Mouse (Mus musculus) limb, embryonic 10.5 days (tissue): Measurements from ENCODE around the gene Gldn. TPM values are rescaled to one million over a fixed set of nuclear protein-coding genes. Genes with fewer than 3 reads are reported as not detected.

Experiments used
- DNase-seq: peaks from one replicate; pipeline ENCODE4 v3.0.0-alpha.2; 2017; ENCODE audit warnings: low spot score
- H3K27ac ChIP-seq: fragments of 300-500 bp; sonication (generic); 2 replicates; pipeline ENCODE4 v1.5.1; 2016; ENCODE audit warnings: mild to moderate bottlenecking
- H3K27me3 ChIP-seq: fragments of 300-500 bp; sonication (generic); 2 replicates; pipeline ENCODE4 v1.6.1; 2016; ENCODE audit warnings: low read depth, mild to moderate bottlenecking; ENCODE audit not compliant: poor library complexity, severe bottlenecking
- H3K36me3 ChIP-seq: fragments of 300-500 bp; sonication (generic); 2 replicates; pipeline ENCODE4 v1.6.1; 2016; ENCODE audit warnings: mild to moderate bottlenecking, moderate library complexity
- H3K4me1 ChIP-seq: fragments of 300-500 bp; sonication (generic); 2 replicates; pipeline ENCODE4 v1.6.1; 2016
- H3K4me3 ChIP-seq: fragments of 300-500 bp; sonication (generic); 2 replicates; pipeline ENCODE4 v1.5.1; 2016; ENCODE audit warnings: mild to moderate bottlenecking, moderate library complexity
- H3K9me3 ChIP-seq: fragments of 300-500 bp; sonication (generic); replicated peaks from 2 replicates; pipeline ENCODE4 v1.6.1; 2016; ENCODE audit warnings: mild to moderate bottlenecking
- WGBS: fragments of 180-500 bp; shearing (Covaris S2); methylation state at CpG from one replicate; pipeline ENCODE4 v1.1.7; 2016; 5-methylcytosine and 5-hydroxymethylcytosine counted together
- polyA plus RNA-seq: library from polyadenylated mRNA; unstranded; fragments of >200 nt; fragmentation: Nextera tagmentation; extraction: Ambion mirVana; gene quantifications from 2 replicates; pipeline ENCODE4 v1.2.1, GENCODE M21; 2016

Gene Gldn
- 0.30 and 0.35 TPM in 2 replicates for polyA plus RNA-seq

DNA sequence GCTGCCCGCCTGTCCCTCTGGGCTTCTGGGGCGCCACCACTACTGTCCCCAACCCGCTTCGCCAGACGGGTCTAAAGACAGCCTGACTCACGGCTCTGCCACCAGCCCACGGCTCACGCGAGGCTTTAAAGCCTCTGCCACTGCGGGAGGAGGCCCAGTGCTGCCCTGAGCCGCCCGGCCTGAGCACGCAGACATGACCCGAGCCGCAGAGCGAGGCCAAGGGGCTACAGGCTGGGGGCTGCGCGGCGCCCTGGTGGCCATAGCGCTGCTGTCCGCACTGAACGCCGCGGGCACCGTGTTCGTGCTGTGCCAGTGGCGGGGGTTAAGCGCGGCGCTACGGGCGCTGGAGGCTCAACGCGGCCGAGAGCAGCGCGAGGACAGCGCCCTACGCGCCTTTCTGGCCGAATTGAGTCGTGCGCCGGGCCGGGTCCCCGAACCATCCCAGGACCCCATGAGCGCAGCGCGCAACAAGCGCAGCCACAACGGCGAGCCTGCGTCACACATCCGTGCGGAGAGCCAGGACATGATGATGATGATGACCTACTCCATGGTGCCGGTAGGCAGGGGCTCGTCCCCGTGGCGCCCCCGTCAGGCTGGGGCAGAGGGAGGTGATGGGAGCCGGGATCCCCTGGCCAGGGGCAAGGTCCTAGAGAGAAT lies at the start of gene Gldn:
Gldn (plus strand) TSS at position 156 of the 657 bp plus-strand sequence.
- H3K4me3 ChIP-seq: peak within 1 kb of the TSS; percentile 56
- H3K36me3 ChIP-seq: no peaks in the 10 kb centered on the region
- H3K27me3 ChIP-seq: peaks cover 36% of the 10 kb centered on the region
- peaks cover 22% of the 10 kb centered on the region for H3K4me1 ChIP-seq
- peak within 1 kb of the TSS; percentile 80 for H3K27ac ChIP-seq
- peak; percentile 65 for DNase-seq
- no peaks in the 10 kb centered on the region for H3K9me3 ChIP-seq
- 3% methylated on average over 53 of the region's 61 CpGs for WGBS

DNA sequence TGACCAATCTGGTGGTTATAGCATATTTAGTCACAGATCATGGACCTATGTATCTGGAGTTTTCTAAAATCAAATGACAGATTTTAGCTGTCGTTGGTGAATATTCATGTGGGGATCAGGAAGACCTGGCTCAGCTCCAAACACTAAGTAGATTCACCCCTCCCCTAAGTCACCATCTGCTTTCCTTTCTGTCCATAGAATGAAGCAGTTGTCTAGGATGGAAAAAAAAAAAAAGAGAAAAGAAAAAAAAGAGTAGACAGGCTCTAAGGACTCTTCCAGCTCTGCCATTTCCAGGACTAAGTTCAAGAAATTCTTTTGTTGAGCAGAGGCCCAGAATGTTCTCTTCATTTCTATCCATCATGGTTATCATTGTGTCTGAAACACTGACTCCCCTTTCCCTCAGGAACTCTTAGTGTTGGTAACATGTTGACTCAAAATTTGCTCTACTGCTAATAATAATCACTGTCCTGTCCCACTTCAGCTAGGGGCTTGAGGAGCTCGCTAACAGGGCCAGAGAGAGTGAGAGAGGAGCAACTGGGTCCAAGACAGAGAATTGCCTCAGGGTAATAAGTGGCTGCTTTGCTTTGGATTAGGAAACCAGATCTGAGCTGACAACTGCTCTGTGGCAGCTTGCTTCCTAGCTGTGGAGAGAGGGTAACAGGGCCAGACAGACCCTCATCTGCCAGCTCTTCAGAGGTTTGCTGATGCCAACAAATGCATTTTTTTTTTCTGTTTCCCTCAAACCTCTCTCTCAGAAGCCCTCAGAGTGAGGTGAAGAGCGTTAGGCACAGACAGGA lies 41.2 kb upstream of the Gldn start:
- WGBS: 74% methylated on average over 3 of the region's 3 CpGs
- DNase-seq: no peak
- H3K9me3 ChIP-seq: no peaks in the 10 kb centered on the region
- no peaks in the 10 kb centered on the region for H3K27me3 ChIP-seq
- H3K27ac ChIP-seq: no peak overlapping the region
- no peaks in the 10 kb centered on the region for H3K36me3 ChIP-seq
- 0 out of 2 replicates have a peak, but pooled peaks cover 3% of the 10 kb centered on the region for H3K4me1 ChIP-seq
- no peak overlapping the region for H3K4me3 ChIP-seq

DNA sequence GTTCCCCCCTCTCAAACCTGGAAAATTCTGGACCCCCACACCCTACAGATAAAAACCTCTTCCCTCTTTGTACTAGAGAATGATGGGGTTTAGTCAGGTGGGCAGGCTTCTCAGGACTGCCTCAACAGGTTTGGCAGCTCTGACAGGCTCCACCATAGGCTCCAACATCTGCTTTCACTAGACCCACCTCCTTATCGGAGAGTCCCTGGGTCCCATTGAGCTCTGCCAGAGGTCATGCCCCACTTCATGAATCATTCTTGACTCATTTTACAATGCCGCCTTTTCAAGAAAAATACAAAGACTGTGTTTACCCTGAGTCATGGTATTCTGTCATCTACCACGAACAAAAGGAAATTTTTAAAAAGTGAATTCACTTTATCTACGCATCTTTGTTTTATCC lies 21.5 kb upstream of the Gldn start:
- Histone ChIP-seq H3K4me3 (no peak overlapping the region), H3K4me1 (peaks cover 4% of the 10 kb centered on the region; the same call in 1 of the 2 replicates), H3K27me3 (no peaks in the 10 kb centered on the region), H3K36me3 (no peaks in the 10 kb centered on the region), H3K9me3 (no peaks in the 10 kb centered on the region), H3K27ac (no peak overlapping the region)
- no peak for DNase-seq
- 63% methylated on average over 4 of the region's 4 CpGs for WGBS

DNA sequence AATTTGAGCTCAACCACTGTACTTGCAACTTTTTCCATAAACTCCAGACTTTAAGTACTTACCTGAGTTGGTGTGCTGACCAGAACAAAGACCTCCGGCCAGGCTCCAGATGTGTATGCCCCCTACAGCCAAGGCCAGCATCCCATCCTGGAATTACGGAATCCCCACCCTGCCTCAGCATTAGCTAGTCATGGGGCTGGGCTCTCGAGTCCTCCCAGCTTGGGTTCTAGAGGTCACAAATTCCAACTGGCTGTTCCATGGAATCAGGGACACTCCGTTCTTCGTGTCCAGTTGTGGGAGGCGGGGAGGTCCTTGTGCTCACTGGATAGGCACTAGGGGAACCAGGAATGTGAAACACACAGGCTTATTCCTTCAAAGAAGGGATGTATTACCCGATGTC lies 18.3 kb upstream of the Gldn start, which contains the start of gene Cyp19a1:
Cyp19a1 (minus strand) TSS at position 101 of the 400 bp plus-strand sequence.
- no peak within 1 kb of the TSS for H3K4me3 ChIP-seq
- H3K27me3 ChIP-seq: no peaks in the 10 kb centered on the region
- DNase-seq: no peak
- no peaks in the 10 kb centered on the region for H3K9me3 ChIP-seq
- no peak within 1 kb of the TSS for H3K27ac ChIP-seq
- H3K36me3 ChIP-seq: no peaks in the 10 kb centered on the region
- H3K4me1 ChIP-seq: peaks cover 4% of the 10 kb centered on the region; the same call in 1 of the 2 replicates
- WGBS: 90% methylated on average over 7 of the region's 7 CpGs

DNA sequence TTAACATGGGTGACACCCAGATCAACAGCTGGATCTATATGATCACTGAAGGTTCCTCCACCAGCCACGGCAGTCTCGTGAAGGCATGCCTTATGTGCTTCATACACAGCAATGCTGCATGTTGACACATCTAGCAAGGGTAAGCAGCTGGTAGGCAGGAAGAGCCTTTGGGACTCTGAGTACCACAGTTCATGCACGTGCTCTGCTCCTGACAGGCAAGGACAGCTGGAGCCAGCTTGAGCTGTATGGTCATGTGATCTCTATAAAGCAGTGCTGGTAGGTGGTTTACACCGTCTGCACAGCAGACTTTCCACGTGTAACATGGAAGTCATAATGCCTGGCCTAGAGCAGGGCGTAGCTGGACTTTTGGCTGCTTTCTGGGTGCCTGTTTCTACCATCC lies 16.3 kb upstream of the Gldn start:
- no peak overlapping the region for H3K4me3 ChIP-seq
- H3K9me3 ChIP-seq: no peaks in the 10 kb centered on the region
- no peaks in the 10 kb centered on the region for H3K36me3 ChIP-seq
- no peaks in the 10 kb centered on the region for H3K27me3 ChIP-seq
- DNase-seq: no peak
- 86% methylated on average over 6 of the region's 6 CpGs for WGBS
- H3K4me1 ChIP-seq: no peaks in the 10 kb centered on the region
- no peak overlapping the region for H3K27ac ChIP-seq

GRCm38 (mm10) chr9:54270889-54271288 lies 15.4 kb upstream of the Gldn start:
- no peaks in the 10 kb centered on the region for H3K9me3 ChIP-seq
- H3K4me3 ChIP-seq: no peak overlapping the region
- peak; percentile 61 for DNase-seq
- 40% methylated on average over 5 of the region's 5 CpGs for WGBS
- H3K27me3 ChIP-seq: no peaks in the 10 kb centered on the region
- no peaks in the 10 kb centered on the region for H3K36me3 ChIP-seq
- H3K27ac ChIP-seq: no peak overlapping the region
- no peaks in the 10 kb centered on the region for H3K4me1 ChIP-seq

DNA sequence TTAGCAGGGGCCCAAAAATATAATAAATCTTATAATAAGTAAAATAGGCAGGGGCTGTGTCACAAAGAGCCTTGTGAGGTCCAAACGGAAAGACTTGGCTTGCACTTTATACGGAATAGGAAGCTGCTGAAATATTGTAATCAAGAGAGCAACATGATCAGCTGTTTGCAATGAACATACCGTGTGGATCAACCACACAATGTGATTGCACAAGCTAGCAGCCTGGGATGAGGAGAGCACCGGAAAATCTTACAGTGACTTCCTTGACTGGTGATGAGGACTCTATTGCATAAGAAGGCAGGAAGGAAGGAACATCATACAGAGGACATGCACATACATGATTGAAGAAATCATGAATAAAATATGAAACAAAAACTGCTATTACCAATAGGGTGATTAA lies 11.0 kb upstream of the Gldn start:
- WGBS: 94% methylated on average over 4 of the region's 4 CpGs
- H3K36me3 ChIP-seq: no peaks in the 10 kb centered on the region
- H3K4me3 ChIP-seq: no peak overlapping the region
- DNase-seq: no peak
- no peak overlapping the region for H3K27ac ChIP-seq
- H3K27me3 ChIP-seq: no peaks in the 10 kb centered on the region
- H3K4me1 ChIP-seq: no peaks in the 10 kb centered on the region
- no peaks in the 10 kb centered on the region for H3K9me3 ChIP-seq

- Histone ChIP-seq H3K27me3 (peaks cover under 1% of the 10 kb centered on the region; the same call in 1 of the 2 replicates), H3K4me3 (no peak overlapping the region), H3K36me3 (no peaks in the 10 kb centered on the region), H3K9me3 (no peaks in the 10 kb centered on the region), H3K27ac (no peak overlapping the region), H3K4me1 (peaks cover 4% of the 10 kb centered on the region; the same call in 1 of the 2 replicates)
- WGBS: 89% methylated on average over 12 of the region's 12 CpGs
- DNase-seq: no peak
Measured at GRCm38 (mm10) chr9:54279046-54279589, 7.2 kb upstream of the Gldn start.

GRCm38 (mm10) chr9:54287804-54288203 lies 1.5 kb downstream of the Gldn start:
- no peak overlapping the region for H3K4me3 ChIP-seq
- 58% methylated on average over 5 of the region's 5 CpGs for WGBS
- no peak overlapping the region for H3K27ac ChIP-seq
- DNase-seq: no peak
- H3K9me3 ChIP-seq: no peaks in the 10 kb centered on the region
- H3K36me3 ChIP-seq: no peaks in the 10 kb centered on the region
- peaks cover 36% of the 10 kb centered on the region for H3K27me3 ChIP-seq
- H3K4me1 ChIP-seq: peaks cover 19% of the 10 kb centered on the region

DNA sequence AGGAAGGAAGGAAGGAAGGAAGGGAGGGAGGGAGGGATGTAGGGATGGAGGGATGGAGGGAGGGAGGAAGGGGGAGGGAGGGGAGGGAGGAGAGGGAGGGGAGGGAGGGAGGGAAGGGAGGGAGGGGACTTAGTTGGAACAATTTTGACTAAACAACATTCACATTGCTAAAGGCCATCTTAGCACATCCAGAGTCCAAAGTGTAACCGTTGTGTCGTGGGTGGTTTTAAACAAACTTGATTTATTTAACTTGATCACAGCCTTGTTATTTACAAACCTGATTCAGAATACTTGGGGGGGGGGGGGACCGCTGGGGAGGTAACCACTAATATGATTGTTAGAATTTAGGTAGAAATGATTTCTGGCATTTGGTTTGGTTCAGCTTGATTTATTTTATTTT lies 13.1 kb downstream of the Gldn start:
- Histone ChIP-seq H3K36me3 (no peaks in the 10 kb centered on the region), H3K4me1 (no peaks in the 10 kb centered on the region), H3K9me3 (no peaks in the 10 kb centered on the region), H3K27me3 (no peaks in the 10 kb centered on the region), H3K4me3 (no peak overlapping the region), H3K27ac (no peak overlapping the region)
- DNase-seq: no peak
- WGBS: 87% methylated on average over 3 of the region's 3 CpGs

DNA sequence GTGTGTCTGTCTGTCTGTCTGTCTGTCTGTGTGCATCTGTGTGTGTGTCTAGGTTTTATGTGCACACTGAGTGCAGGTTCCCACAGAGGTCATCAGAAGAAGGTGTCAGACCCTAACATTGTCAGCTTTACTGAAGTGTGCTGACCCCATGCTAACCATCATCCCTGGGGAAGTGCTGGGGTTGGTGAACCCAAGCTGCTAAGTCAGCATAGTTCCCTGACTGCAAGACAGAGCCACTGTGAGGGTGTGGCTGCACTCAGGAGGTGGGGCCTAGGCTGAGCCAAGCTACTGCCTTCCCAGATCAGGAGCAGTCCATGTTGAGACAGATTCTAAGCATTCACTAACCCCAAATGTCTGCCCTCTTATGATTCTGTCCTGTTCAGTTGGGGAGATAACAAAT lies 13.5 kb downstream of the Gldn start:
- Histone ChIP-seq H3K4me1 (no peaks in the 10 kb centered on the region), H3K27me3 (no peaks in the 10 kb centered on the region), H3K27ac (no peak overlapping the region), H3K36me3 (no peaks in the 10 kb centered on the region), H3K9me3 (no peaks in the 10 kb centered on the region), H3K4me3 (no peak overlapping the region)
- DNase-seq: no peak

GRCm38 (mm10) chr9:54301255-54301654 lies 15.0 kb downstream of the Gldn start:
- Histone ChIP-seq H3K27ac (no peak overlapping the region), H3K4me1 (no peaks in the 10 kb centered on the region), H3K9me3 (no peaks in the 10 kb centered on the region), H3K4me3 (no peak overlapping the region), H3K27me3 (no peaks in the 10 kb centered on the region), H3K36me3 (no peaks in the 10 kb centered on the region)
- DNase-seq: no peak
- WGBS: 88% methylated on average over 4 of the region's 4 CpGs

GRCm38 (mm10) chr9:54308209-54308608 lies 21.9 kb downstream of the Gldn start:
- Histone ChIP-seq H3K9me3 (no peaks in the 10 kb centered on the region), H3K27ac (no peak overlapping the region), H3K4me1 (peaks cover 27% of the 10 kb centered on the region), H3K36me3 (no peaks in the 10 kb centered on the region), H3K4me3 (no peak overlapping the region), H3K27me3 (no peaks in the 10 kb centered on the region)
- no peak for DNase-seq
- WGBS: 51% methylated on average over 1 of the region's 1 CpGs
